Mouse (Mus musculus) lung, adult 18-20 months (tissue): ENCODE data around the gene Acot5.
"Not testable (repeated sequence)": the region's sequence is repeated elsewhere in the genome, so short reads cannot be mapped to it uniquely, and the experiment has no call there.

Source experiments
- DNase-seq, 2 experiments: peaks; one replicate each; pipeline ENCODE4 v3.0.0; 2022; ENCODE audit warnings: mixed read lengths in 2 of 2

The Acot5 gene

DNA sequence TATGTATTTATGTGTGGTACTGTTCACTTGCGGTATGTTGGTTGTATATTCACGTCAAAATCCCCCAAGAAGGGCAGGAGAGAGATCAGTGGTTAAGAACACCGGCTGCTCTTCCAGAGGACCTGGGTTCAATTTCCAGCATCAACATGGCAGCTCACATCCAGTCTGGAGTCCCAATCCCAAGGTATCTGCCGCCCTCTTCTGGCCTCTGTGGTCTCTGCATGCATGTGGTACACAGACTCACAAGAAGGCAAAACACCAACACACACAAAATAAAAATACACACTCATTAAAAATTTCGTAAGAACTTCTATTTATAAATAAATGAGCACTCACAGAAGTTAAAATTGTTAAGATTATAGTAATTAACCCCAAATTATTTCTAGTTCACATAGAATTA, 5.9 kb upstream of the Acot5 start:
- DNase-seq = peak in 1 of 2 experiments; percentile 9

DNA sequence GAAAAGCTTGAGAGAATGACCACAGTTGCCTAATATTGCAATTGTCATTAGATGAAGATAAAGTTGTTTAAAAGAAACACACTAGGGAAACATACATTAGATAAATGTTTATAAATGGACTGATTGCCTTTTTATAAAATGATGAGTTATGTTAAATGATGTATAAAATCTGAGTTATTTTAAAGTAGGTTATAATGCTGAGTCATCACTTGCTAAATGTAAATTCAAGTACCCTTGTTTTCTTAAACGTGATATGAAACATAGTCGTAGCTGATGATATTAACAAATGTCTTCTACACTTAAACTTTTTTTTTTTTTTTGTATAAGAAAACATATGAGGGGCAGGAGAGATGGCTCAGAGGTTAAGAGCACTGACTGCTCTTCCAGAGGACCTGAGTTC, 5.3 kb upstream of the Acot5 start:
- no peak for DNase-seq

- no peak for DNase-seq
These were observed 4.5 kb upstream of the Acot5 start for GRCm38 (mm10) chr12:84064621-84065020.

- no peak for DNase-seq
These were observed 1.4 kb upstream of the Acot5 start for GRCm38 (mm10) chr12:84067752-84068151.

GRCm38 (mm10) chr12:84068296-84068695, 829 bp upstream of the Acot5 start:
- no peak for DNase-seq

- DNase-seq = peak; percentile 23 to 27
These were observed 457 bp downstream of the Acot5 start for GRCm38 (mm10) chr12:84069582-84069981.

- DNase-seq = no peak
These were observed 2.6 kb downstream of the Acot5 start for GRCm38 (mm10) chr12:84071696-84072095.

- no peak for DNase-seq
These were observed 8.4 kb downstream of the Acot5 start for GRCm38 (mm10) chr12:84077371-84077990.

DNA sequence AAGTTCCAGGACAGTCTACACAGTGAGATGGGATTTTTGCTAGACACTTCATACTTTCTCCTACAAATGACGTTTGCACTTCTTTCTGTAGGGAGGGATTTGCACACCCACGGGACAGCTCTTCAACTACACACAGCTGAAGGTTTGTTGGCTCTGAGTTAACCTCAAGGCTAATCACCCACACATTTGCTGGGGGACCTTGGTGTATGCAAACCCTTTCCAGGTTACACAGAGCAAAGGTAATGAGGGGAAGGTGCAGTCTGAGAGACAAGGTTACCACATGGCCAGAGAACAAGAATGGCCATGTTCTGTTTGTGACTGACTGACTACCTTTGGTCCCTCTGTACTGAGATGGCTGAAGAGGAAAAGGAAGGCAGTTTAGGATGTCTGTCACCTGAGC, 14.7 kb downstream of the Acot5 start:
- no peak for DNase-seq

- DNase-seq = no peak
These were observed 15.5 kb downstream of the Acot5 start for GRCm38 (mm10) chr12:84084581-84084980.

- not testable (repeated sequence) for DNase-seq
These were observed 25.5 kb downstream of the Acot5 start for GRCm38 (mm10) chr12:84094666-84095065.

GRCm38 (mm10) chr12:84099605-84100004, 30.5 kb downstream of the Acot5 start:
- no peak for DNase-seq

DNA sequence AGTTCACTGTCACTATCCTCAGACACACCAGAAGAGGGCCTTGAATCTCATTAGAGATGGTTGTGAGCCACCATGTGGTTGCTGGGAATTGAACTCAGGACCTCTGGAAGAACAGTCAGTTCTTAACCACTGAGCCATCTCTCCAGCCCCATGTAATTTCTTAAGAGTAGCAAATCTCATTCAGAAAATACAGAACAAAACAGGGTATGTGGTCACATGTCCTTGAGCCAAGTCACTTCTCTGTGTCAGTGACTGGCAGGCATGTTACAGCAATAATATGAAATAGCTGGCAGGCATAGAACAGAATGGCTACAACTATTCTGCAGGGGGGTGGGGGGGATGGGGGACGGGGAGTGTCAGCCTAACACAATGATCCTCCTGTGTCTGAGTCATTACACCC, 30.9 kb downstream of the Acot5 start:
- DNase-seq = no peak

DNA sequence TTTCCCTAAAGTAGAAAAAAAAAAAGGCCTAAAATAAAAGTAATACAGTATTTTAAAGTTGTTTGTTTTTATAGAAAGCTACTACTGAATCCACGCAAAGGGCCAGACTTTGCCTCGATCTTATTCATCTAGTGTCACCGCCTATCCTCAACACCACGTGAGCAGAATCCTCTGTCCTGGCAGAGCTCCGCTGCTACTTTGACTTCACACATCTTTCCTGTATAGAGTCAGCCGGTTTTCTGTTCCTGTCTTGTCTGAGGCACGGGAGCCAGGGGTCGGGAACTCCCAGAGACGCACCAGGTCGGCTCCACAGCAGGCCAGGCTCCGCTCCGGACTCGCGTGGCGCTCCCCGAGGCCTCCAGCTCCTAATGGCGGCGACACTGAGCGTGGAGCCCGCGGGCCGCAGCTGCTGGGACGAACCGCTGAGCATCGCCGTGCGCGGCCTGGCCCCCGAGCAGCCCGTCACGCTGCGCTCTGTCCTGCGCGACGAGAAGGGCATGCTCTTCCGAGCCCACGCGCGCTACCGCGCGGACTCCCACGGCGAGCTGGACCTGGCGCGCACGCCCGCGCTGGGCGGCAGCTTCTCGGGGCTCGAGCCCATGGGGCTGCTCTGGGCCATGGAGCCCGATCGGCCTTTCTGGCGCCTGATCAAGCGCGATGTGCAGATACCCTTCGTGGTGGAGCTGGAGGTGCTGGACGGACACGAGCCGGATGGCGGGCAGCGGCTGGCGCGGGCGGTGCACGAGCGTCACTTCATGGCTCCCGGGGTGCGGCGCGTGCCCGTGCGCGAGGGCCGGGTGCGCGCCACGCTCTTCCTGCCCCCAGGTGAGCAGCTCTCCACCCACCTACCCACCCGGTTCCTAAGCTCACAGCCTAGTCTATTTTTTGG, 31.7 kb downstream of the Acot5 start, which contains the start of gene Acot6:
TSS of gene Acot6 (plus strand) at position 51 of the 889 bp plus-strand sequence.
- peak; percentile 28 to 33 for DNase-seq

DNA sequence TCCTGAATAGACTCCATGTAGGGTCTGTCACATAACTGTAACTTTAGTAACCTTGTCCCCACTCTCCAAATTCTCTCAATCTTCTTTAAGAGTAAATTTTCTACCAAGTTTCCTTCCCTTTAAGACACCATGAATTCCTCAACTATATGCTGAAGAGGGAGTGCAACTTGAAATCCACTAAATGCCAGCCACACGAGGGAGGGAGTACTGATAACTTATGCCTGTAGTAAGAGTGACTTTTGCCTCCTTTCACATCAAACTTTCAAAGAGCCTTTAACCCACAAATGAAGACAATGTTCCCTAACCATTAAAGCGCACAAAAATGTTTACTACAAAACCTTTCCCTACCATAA, 32.3 kb downstream of the Acot5 start:
- no peak for DNase-seq

- no peak for DNase-seq
These were observed 37.9 kb downstream of the Acot5 start for GRCm38 (mm10) chr12:84107012-84107411.

- DNase-seq = no peak
These were observed 38.6 kb downstream of the Acot5 start for GRCm38 (mm10) chr12:84107692-84108091.

GRCm38 (mm10) chr12:84109924-84110323, 40.8 kb downstream of the Acot5 start:
- no peak for DNase-seq

DNA sequence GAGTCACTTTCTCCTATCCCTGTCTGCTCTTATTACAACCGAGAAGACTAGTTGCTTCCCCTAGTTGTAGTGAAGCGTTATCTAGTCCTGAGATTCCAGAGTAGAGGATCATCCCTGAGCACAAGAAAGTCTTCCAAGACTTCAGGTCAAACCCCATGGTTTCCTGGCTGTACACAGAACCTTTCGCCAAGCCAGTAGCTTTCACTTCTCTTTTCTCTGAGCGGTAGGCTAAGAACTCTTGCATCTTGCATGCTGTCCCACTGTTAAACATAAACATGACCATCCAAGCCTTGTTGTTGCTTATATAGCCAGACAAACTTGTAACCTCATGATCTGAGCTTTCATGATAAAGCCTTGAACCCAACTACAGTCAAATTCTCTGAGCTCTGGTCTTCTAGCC, 41.7 kb downstream of the Acot5 start:
- no peak for DNase-seq

GRCm38 (mm10) chr12:84113676-84114075, 44.6 kb downstream of the Acot5 start:
- no peak for DNase-seq

DNA sequence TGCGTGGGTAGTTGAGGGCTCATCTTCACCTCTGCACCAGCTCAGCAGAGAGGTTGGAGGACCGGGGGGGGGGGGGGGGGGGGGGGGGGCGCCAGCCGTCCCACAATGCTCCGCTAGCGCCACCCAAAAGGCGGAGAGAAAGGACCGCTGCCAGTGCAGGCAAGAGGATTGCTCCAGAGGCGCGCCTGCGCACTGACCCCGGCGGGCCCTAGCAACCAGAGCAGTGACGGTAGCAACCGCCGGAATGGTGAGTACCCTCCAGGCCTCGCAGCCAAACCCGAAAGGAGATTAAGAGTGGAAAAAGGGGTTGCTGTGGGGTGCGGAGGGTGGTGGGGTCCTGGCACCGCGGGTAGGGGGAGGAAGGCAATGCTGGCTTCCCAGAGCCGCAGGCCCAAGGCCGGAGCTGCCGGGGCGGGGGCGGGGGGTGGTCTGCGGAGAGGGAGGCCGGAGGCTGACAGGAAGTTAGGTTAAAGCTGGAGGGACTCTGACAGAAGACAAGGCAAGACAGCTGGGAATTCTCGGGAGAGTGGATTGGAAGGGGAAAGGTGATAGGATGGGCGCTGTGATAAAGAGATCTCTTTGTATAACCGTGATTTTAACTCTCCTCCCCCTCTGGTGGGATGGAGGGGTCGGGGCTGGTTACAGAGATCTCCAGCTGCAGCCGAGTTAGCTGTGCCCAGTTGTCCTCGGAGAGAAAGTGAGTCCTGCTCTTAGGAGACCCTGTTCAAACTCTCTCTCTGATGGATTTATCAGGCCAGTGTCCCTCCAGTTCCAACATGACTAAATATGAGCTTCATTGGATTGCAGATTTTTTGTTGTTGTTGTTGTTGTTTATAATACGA, 45.2 kb downstream of the Acot5 start, which contains the start of gene Dnal1:
TSS of gene Dnal1 (plus strand) at position 214 of the 842 bp plus-strand sequence.
- DNase-seq = peak; percentile 88 to 93

DNA sequence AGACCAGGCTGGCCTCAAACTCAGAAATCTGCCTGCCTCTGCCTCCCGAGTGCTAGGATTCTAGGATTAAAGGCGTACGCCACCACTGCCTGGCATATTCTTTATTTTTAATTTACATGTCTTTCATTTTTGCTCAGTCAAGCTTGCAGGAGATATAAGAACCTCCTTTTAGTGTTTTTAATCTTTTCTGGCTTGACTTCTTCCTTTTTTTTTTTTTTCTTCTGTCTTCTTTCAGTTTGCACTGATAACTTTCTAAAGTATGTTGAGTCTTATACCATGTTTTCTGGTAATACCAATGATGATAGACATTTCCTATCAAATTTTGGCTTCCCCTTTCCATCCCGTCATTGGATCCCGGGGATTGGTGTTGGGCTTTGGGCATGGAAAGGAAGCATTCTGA, 50.5 kb downstream of the Acot5 start:
- DNase-seq = no peak
